Mouse (Mus musculus): ENCODE measurements at regions not wholly inside any gene's neighbourhood (a gene's known extent, or its start where the extent isn't known, plus 50 kb on each side); places are given as distances from the start of the nearest gene placed in this dataset.

DNA sequence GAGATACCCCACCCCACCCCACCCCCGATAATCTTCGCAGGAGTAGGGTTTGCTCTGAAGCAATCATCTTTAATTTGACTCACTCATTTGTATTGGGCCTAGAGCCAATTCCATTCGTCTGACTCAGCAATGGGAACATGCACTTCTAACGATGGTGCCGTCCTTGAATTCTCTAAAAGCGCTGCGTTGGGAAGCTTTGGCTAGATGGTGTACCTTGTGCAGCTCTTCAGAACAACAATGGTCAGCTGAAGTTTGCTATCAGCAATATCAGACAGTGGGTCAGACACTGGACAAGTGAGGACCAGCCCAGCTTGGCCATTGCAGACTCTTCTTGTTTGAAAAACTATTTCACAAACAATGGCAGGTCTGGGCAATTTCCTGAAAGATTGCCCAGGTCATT, 440.1 kb upstream of the Slc30a5 start:
- Histone ChIP-seq H3K4me2 (ENCODE audit: insufficient read depth, low read depth, poor library complexity, severe bottlenecking) (no peak overlapping the region), H3K4me3 (replicated peaks in 1 of 3; ENCODE audit: low read depth in 2 of 3, low read length in 2 of 3, poor library complexity in 1 of 3) (no peak overlapping the region), H3K27ac (ENCODE audit: insufficient read depth, low read depth) (no peak overlapping the region), H3K9ac (ENCODE audit: insufficient read depth, low read depth) (no peak overlapping the region), H3K9me3 (replicated peaks; ENCODE audit: low read length) (no peaks in the 10 kb centered on the region), H3K79me2 (replicated peaks; ENCODE audit: control insufficient read depth, extremely low read depth, insufficient read depth, poor library complexity, severe bottlenecking) (no peaks in the 10 kb centered on the region), H3K4me1 (ENCODE audit: control insufficient read depth in 1 of 2, insufficient read depth in 2 of 2) (no peaks in the 10 kb centered on the region), H3K36me3 (replicated peaks in 1 of 2; ENCODE audit: control insufficient read depth in 1 of 2, insufficient read depth in 1 of 2, low read length in 1 of 2) (no peaks in the 10 kb centered on the region), H3K27me3 (replicated peaks) (no peaks in the 10 kb centered on the region)
- in situ Hi-C loops (cut with MboI; ENCODE audit: low pct_ligation_motif_present, low pct_unique_long_range_greater_than_20kb, low sequenced_read_pairs) (no loop called here), dilution Hi-C loops (cut with MboI; ENCODE audit: extremely low pct_ligation_motif_present, extremely low pct_unique_long_range_greater_than_20kb, low sequenced_read_pairs) (no loop called here)
- TF ChIP-seq MYC (IDR thresholded peaks at IDR 0.05; ENCODE audit: low read depth, low read length), result no peak
- no peak for TF ChIP-seq NELFE (IDR thresholded peaks at IDR 0.05; ENCODE audit: low read depth, low read length)
- TF ChIP-seq POLR2AphosphoS2 (IDR thresholded peaks at IDR 0.05; ENCODE audit: low read depth, low read length), result no peak
- TF ChIP-seq EP300 (IDR thresholded peaks at IDR 0.05; ENCODE audit: low read length), result no peak
- TF ChIP-seq USF1 (IDR thresholded peaks at IDR 0.05; ENCODE audit: low read depth, low read length), result no peak
- no peak for TF ChIP-seq USF2 (conservative IDR thresholded peaks at IDR 0.05; ENCODE audit: low read depth, low read length)
- no peak for TF ChIP-seq JUN (IDR thresholded peaks at IDR 0.05; ENCODE audit: insufficient read depth, low read depth, low read length)
- no peak for TF ChIP-seq ZC3H11A (IDR thresholded peaks at IDR 0.05; ENCODE audit: low read depth, low read length)
- TF ChIP-seq MAZ (IDR thresholded peaks at IDR 0.05; ENCODE audit: low read depth, low read length), result no peak
- no peak for TF ChIP-seq ETS1 (conservative IDR thresholded peaks at IDR 0.05; ENCODE audit: low read depth, low read length)
- DNase-seq (ENCODE audit: extremely low read depth), result no peak

DNA sequence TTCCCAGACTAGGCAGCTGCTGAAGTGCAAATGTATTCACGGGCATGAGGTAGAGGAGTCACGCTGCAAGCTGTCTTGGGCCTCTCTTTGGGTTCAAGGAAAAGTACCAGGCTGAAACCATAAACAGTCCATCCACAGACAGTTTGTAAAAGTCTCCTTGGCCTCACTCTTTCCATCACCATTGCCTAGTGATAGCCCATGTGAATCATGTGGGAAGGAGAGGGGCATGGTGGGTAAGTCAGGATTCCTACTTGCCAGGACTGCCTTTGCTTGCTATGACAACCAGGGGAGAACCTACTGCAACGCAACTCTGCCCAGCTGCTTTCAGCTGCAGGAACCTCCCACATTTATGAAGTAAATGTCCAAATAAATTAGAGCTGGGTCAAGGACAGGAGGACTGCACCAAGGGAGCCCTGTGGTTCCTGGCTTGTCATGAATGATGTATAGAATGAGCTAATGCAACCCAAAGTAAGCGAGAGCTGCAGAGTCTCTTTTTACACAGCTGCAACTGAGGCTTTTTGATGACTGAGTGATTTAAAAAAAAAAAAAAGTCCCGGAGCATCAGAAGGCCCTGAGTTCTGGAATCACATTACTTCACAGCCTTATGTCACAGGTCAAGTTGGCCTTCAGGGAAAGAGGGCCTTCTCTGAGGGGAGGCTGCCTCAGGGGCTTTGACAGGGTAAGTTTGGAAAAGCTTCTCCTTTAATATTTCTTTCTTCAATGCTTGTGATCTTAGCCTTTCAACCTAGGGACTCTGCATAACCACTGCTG, 420.7 kb upstream of the Slc30a5 start:
- no peaks in the 10 kb centered on the region for H3K4me1 ChIP-seq (ENCODE audit: control insufficient read depth in 1 of 2, insufficient read depth in 2 of 2)
- in situ Hi-C loops (cut with MboI; ENCODE audit: low pct_ligation_motif_present, low pct_unique_long_range_greater_than_20kb, low sequenced_read_pairs) (no loop called here), dilution Hi-C loops (cut with MboI; ENCODE audit: extremely low pct_ligation_motif_present, extremely low pct_unique_long_range_greater_than_20kb, low sequenced_read_pairs) (no loop called here)
- H3K4me3 ChIP-seq (replicated peaks in 1 of 3; ENCODE audit: low read depth in 2 of 3, low read length in 2 of 3, poor library complexity in 1 of 3), result no peak overlapping the region
- H3K79me2 ChIP-seq (replicated peaks; ENCODE audit: control insufficient read depth, extremely low read depth, insufficient read depth, poor library complexity, severe bottlenecking), result no peaks in the 10 kb centered on the region
- DNase-seq (ENCODE audit: extremely low read depth), result no peak
- H3K27ac ChIP-seq (ENCODE audit: insufficient read depth, low read depth), result no peak overlapping the region
- H3K9me3 ChIP-seq (replicated peaks; ENCODE audit: low read length), result no peaks in the 10 kb centered on the region
- H3K9ac ChIP-seq (ENCODE audit: insufficient read depth, low read depth), result no peak overlapping the region
- TF ChIP-seq MYC (IDR thresholded peaks at IDR 0.05; ENCODE audit: low read depth, low read length) (no peak), CHD1 (IDR thresholded peaks at IDR 0.05; ENCODE audit: low read depth, low read length) (no peak)
- H3K4me2 ChIP-seq (ENCODE audit: insufficient read depth, low read depth, poor library complexity, severe bottlenecking), result no peak overlapping the region
- H3K36me3 ChIP-seq (replicated peaks in 1 of 2; ENCODE audit: control insufficient read depth in 1 of 2, insufficient read depth in 1 of 2, low read length in 1 of 2), result no peaks in the 10 kb centered on the region
- no peaks in the 10 kb centered on the region for H3K27me3 ChIP-seq (replicated peaks)

DNA sequence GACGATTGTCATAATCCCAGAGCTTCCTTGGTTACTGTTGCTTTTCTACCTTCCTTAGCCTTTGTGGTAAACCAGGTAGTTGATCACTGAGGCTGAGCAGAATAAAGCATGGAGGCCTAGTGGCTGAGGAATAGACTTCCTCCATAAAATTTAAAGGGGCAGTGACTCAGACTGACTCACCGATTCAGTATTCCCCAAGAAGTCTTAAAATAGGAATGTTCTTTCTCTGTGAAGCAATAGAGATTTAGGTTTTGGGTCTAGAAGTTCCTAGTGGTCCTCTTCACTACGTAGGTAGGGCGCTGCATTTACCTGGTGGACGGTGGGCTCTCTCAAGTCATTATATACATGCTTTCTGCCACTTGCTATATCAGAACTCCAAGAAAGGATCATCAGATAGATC, 416.1 kb upstream of the Slc30a5 start:
- Histone ChIP-seq H3K9me3 (replicated peaks; ENCODE audit: low read length) (no peaks in the 10 kb centered on the region), H3K4me1 (ENCODE audit: control insufficient read depth in 1 of 2, insufficient read depth in 2 of 2) (no peaks in the 10 kb centered on the region), H3K4me3 (replicated peaks in 1 of 3; ENCODE audit: low read depth in 2 of 3, low read length in 2 of 3, poor library complexity in 1 of 3) (no peak overlapping the region), H3K4me2 (ENCODE audit: insufficient read depth, low read depth, poor library complexity, severe bottlenecking) (no peak overlapping the region), H3K36me3 (replicated peaks in 1 of 2; ENCODE audit: control insufficient read depth in 1 of 2, insufficient read depth in 1 of 2, low read length in 1 of 2) (no peaks in the 10 kb centered on the region), H3K27me3 (replicated peaks) (no peaks in the 10 kb centered on the region), H3K27ac (ENCODE audit: insufficient read depth, low read depth) (no peak overlapping the region), H3K9ac (ENCODE audit: insufficient read depth, low read depth) (no peak overlapping the region), H3K79me2 (replicated peaks; ENCODE audit: control insufficient read depth, extremely low read depth, insufficient read depth, poor library complexity, severe bottlenecking) (no peaks in the 10 kb centered on the region)
- in situ Hi-C loops (cut with MboI; ENCODE audit: low pct_ligation_motif_present, low pct_unique_long_range_greater_than_20kb, low sequenced_read_pairs), result no loop called here
- DNase-seq (ENCODE audit: extremely low read depth), result no peak
- dilution Hi-C loops (cut with MboI; ENCODE audit: extremely low pct_ligation_motif_present, extremely low pct_unique_long_range_greater_than_20kb, low sequenced_read_pairs), result no loop called here
- TF ChIP-seq USF2 (conservative IDR thresholded peaks at IDR 0.05; ENCODE audit: low read depth, low read length) (no peak), ZNF384 (IDR thresholded peaks at IDR 0.05; ENCODE audit: low read depth, low read length) (no peak), MAFK (IDR thresholded peaks at IDR 0.05; ENCODE audit: insufficient replicate concordance, low read length) (no peak)

Measured in CH12.LX (cell line).